Mouse (Mus musculus) myocyte (in vitro differentiated cells): Measurements from ENCODE around the gene Btbd6.

Experiments
- E2F4 ChIP-seq: IDR thresholded peaks from one replicate; pipeline ENCODE4 v1.6.1; 2011; ENCODE audit warnings: mild to moderate bottlenecking, control low read depth, moderate library complexity; ENCODE audit not compliant: insufficient read depth
- MYOG ChIP-seq, 3 experiments: IDR thresholded peaks; one replicate each; pipeline ENCODE4 v1.6.1; 2011; ENCODE audit warnings: control low read depth in 2 of 3, low read depth in 2 of 3, mild to moderate bottlenecking in 2 of 3; ENCODE audit not compliant: insufficient read length in 2 of 3, control insufficient read depth in 1 of 3, insufficient read depth in 1 of 3
- POLR2A ChIP-seq: IDR thresholded peaks from one replicate; pipeline ENCODE4 v1.6.1; 2011; ENCODE audit warnings: low read depth, mild to moderate bottlenecking, control low read depth, moderate library complexity; ENCODE audit not compliant: insufficient read length
- SRF ChIP-seq: IDR thresholded peaks from one replicate; pipeline ENCODE4 v1.6.1; 2011; ENCODE audit warnings: low read depth; ENCODE audit not compliant: control insufficient read depth, insufficient read length
- TCF12 ChIP-seq: IDR thresholded peaks from one replicate; pipeline ENCODE4 v1.6.1; 2011; ENCODE audit warnings: mild to moderate bottlenecking, control low read depth; ENCODE audit not compliant: poor library complexity, insufficient read depth, severe bottlenecking
- USF1 ChIP-seq: IDR thresholded peaks from one replicate; pipeline ENCODE4 v1.6.1; 2011; ENCODE audit warnings: low read depth, mild to moderate bottlenecking, control low read depth, moderate library complexity

- TF ChIP-seq MYOG (IDR thresholded peaks at IDR 0.05; ENCODE audit: control insufficient read depth in 1 of 3, insufficient read depth in 1 of 3, insufficient read length in 2 of 3, low read depth in 2 of 3), result no peak
- TF ChIP-seq POLR2A, result no peak
- TF ChIP-seq SRF, result no peak
- TF ChIP-seq USF1, result no peak
- TF ChIP-seq E2F4, result no peak
- TF ChIP-seq TCF12, result no peak
Measured at GRCm38 (mm10) chr12:113004993-113005392, 28.7 kb downstream of the Btbd6 start.
